Mouse (Mus musculus) bone marrow macrophage, adult 2 months (primary cell): Measurements from ENCODE around the gene Sipa1l3. TPM values are rescaled to one million over a fixed set of nuclear protein-coding genes. Genes with fewer than 3 reads are reported as not detected.

Experiments
- H3K27ac ChIP-seq: 2 replicates; pipeline ENCODE4 v1.5.1; 2012; ENCODE audit warnings: low read depth, low read length; ENCODE audit not compliant: insufficient read depth
- H3K4me1 ChIP-seq: 2 replicates; pipeline ENCODE4 v1.6.1; 2012; ENCODE audit warnings: low read length; ENCODE audit not compliant: control insufficient read depth, insufficient read depth
- H3K4me3 ChIP-seq: 2 replicates; pipeline ENCODE4 v1.5.1; 2012; ENCODE audit warnings: mild to moderate bottlenecking, low read length, moderate library complexity; ENCODE audit not compliant: insufficient read depth
- CTCF ChIP-seq: IDR thresholded peaks from 2 replicates; pipeline ENCODE4 v1.5.1; 2012; ENCODE audit warnings: low read depth, mild to moderate bottlenecking, low read length, moderate library complexity
- POLR2A ChIP-seq: IDR thresholded peaks from 2 replicates; pipeline ENCODE4 v1.6.1; 2012; ENCODE audit warnings: mild to moderate bottlenecking, low read depth, low read length, borderline replicate concordance
- polyA plus RNA-seq: library from polyadenylated mRNA; stranded (reverse); fragments of >200 nt; gene quantifications from 2 replicates; pipeline ENCODE4 v1.2.4, GENCODE M21; 2012; ENCODE audit not compliant: missing spikeins, insufficient read depth, insufficient read length

The Sipa1l3 gene
- polyA plus RNA-seq, 1 experiment = 23.4 TPM

- Histone ChIP-seq H3K4me1 (no peaks in the 10 kb centered on the region; the same call in 1 of the 2 replicates), H3K27ac (no peak overlapping the region)
- TF ChIP-seq CTCF = no peak
- no peak for TF ChIP-seq POLR2A
These were observed 154.4 kb downstream of the Sipa1l3 start for GRCm38 (mm10) chr7:29364052-29364451.

DNA sequence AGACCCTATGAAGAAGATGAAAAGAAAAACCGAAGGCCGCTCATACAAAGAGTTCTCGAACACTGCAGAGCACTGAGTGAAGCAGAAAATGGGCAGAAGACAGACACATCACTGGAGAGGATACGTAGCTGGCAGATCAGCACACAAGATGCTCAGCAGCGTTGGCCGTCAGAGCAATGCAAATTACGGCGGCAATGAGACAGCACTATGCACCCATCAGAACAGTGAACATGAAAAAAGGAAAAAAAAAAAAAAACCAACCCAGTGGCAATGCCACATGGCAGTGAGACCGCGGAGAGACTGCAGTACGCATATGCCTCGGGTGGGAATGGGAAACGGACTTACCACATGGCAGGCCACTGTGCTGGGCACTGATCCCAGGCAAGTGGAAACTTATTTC, 156.9 kb downstream of the Sipa1l3 start:
- H3K27ac ChIP-seq = no peak overlapping the region
- H3K4me3 ChIP-seq = no peak overlapping the region
- TF ChIP-seq POLR2A = no peak
- TF ChIP-seq CTCF = no peak
- H3K4me1 ChIP-seq = no peaks in the 10 kb centered on the region; the same call in 1 of the 2 replicates

More at GRCm38 (mm10) chr7:29364052-29364451, 154.4 kb downstream of the Sipa1l3 start:
- no peak overlapping the region for H3K4me3 ChIP-seq

GRCm38 (mm10) chr7:29355406-29355805, 163.0 kb downstream of the Sipa1l3 start:
- H3K4me3 ChIP-seq = no peak overlapping the region
- no peak for TF ChIP-seq CTCF
- TF ChIP-seq POLR2A = no peak
- no peak overlapping the region for H3K27ac ChIP-seq
- no peaks in the 10 kb centered on the region for H3K4me1 ChIP-seq

- no peaks in the 10 kb centered on the region for H3K4me1 ChIP-seq
- TF ChIP-seq CTCF (no peak), POLR2A (no peak)
- H3K4me3 ChIP-seq = no peak overlapping the region
- no peak overlapping the region for H3K27ac ChIP-seq
These were observed 164.3 kb downstream of the Sipa1l3 start for GRCm38 (mm10) chr7:29354161-29354560.

GRCm38 (mm10) chr7:29352246-29352645, 166.2 kb downstream of the Sipa1l3 start:
- H3K27ac ChIP-seq = no peak overlapping the region
- no peak overlapping the region for H3K4me3 ChIP-seq
- no peaks in the 10 kb centered on the region for H3K4me1 ChIP-seq
- TF ChIP-seq POLR2A (no peak), CTCF (no peak)

DNA sequence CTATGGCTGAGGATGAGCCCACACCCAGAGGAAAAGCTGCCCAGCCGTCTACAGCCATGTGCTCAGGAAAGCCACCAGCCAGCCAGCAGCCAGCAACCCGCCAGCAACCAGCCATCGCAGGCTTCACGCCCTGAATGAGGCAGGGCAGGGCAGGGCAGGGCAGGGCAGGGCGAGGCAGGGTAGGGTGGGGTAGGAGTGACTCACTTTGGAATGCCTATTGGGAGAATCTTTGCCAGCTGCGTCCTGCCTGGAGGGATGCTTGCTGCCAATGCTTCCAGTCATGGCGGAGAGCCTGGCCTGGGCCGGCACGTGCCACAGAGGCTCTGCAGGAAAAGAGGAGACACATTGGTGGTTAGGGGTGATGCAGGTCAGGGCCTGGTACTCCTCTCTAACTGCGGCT, 168.0 kb downstream of the Sipa1l3 start:
- no peak overlapping the region for H3K27ac ChIP-seq
- H3K4me3 ChIP-seq = no peak overlapping the region
- no peaks in the 10 kb centered on the region for H3K4me1 ChIP-seq
- TF ChIP-seq POLR2A = no peak
- no peak for TF ChIP-seq CTCF

GRCm38 (mm10) chr7:29346212-29346611, 172.2 kb downstream of the Sipa1l3 start:
- TF ChIP-seq POLR2A (no peak), CTCF (no peak)
- Histone ChIP-seq H3K4me1 (no peaks in the 10 kb centered on the region), H3K4me3 (no peak overlapping the region), H3K27ac (no peak overlapping the region)

- Histone ChIP-seq H3K4me1 (no peaks in the 10 kb centered on the region), H3K4me3 (no peak overlapping the region), H3K27ac (no peak overlapping the region)
- TF ChIP-seq POLR2A (no peak), CTCF (no peak)
These were observed 172.9 kb downstream of the Sipa1l3 start for GRCm38 (mm10) chr7:29345534-29345933.

DNA sequence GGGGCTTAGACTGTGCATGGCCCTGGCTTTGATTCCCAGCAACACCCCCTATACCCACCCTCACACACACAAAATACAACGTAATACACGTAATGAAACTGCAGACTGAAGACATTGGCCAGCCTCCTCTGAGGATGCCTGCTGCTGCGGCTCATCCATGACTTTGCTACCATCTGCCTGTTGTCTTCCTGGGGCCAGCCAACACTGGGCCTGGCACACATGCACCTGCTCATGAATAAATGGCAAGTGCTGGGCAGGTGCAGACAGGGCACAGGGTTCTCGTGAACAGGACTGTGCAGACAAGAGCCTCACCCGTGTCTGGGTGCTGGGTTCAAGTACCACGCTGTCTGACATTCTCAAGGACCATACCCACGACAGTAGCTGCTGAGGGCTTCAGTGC, 174.7 kb downstream of the Sipa1l3 start:
- TF ChIP-seq POLR2A = no peak
- TF ChIP-seq CTCF = no peak
- H3K4me3 ChIP-seq = no peak overlapping the region
- no peaks in the 10 kb centered on the region for H3K4me1 ChIP-seq
- no peak overlapping the region for H3K27ac ChIP-seq

GRCm38 (mm10) chr7:29342489-29343092, 175.8 kb downstream of the Sipa1l3 start:
- no peak for TF ChIP-seq POLR2A
- TF ChIP-seq CTCF = no peak
- Histone ChIP-seq H3K27ac (no peak overlapping the region), H3K4me3 (no peak overlapping the region), H3K4me1 (no peaks in the 10 kb centered on the region)
